Mouse (Mus musculus) neutrophil, adult 5-6 weeks (primary cell): ENCODE measurements at regions not wholly inside any gene's neighbourhood (a gene's known extent, or its start where the extent isn't known, plus 50 kb on each side); places are given as distances from the start of the nearest gene placed in this dataset.
A peak's percentile ranks its signal among the peaks of the same experiment; 100 is the strongest.
"Not testable (repeated sequence)": the region's sequence is repeated elsewhere in the genome, so short reads cannot be mapped to it uniquely, and the experiment has no call there.

Experiments used
- ATAC-seq: fragments of 151-379, 151-347 bp; 2 replicates; pipeline ENCODE4 v1.8.0; 2017; ENCODE audit warnings: mild to moderate bottlenecking, moderate TSS enrichment; ENCODE audit not compliant: insufficient number of reproducible peaks, poor library complexity, low FRiP score, severe bottlenecking; ENCODE audit errors: extremely low read depth

- ATAC-seq = not testable (repeated sequence)
Measured at GRCm38 (mm10) chr5:76081379-76081778, 58.7 kb upstream of the Srd5a3 start.

DNA sequence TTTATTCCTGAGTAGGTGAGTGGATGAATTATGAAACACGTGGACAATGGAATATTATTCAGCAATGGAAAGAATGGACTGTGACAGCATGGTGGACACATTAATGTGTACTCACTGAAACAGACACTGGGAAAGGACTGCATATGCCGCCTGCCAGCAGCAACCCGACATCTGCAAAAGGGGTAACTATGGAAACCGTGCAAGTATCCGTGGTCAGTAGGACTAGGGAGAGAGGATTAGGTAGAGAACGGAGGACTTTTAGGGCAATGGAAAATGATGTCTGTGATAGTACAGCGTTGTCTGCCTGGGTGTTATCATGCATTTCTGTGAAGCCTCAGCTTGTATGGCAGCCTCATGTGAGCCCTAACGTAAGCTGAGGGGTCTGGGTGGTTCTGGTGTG lies 59.6 kb upstream of the Srd5a3 start:
- no peak for ATAC-seq

DNA sequence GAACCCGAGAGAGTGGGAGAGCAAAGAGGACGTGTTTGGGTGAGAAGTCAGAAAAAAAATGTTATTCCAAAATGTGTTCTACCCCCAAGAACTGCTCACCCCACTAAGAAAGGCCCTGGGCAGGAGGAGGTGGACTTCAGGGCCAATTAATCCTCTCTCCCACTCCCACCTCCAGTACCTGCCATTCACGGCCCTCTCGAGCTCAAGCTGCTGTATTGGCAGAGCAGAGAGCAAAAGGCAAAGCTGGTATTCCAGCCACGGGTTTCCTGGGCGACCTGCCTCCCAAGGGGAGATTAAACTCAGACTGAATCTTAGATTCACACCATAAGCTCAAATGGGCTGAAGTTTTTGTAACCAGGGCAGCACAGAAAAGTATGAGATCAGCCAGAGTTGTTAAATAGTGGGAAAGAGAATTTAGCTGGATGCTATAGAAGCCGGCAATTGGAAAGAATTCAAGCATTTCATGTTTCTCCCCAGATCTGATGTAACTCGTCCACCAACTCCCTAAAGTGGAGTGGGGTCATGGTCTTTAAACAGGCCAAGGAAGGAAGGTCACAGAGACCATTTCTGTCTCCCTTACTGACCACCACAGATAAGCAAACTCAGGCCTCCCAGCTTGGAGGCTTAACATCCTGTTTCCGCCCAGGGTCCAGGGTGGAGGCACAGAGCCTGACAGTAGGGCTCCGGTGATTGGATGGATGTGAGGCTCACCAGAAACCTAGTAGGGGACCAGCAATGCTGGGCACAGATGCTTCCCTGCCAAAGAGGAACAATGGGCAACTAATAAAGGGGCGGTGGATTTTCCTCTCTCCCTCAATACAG lies 60.7 kb upstream of the Srd5a3 start:
- no peak for ATAC-seq

DNA sequence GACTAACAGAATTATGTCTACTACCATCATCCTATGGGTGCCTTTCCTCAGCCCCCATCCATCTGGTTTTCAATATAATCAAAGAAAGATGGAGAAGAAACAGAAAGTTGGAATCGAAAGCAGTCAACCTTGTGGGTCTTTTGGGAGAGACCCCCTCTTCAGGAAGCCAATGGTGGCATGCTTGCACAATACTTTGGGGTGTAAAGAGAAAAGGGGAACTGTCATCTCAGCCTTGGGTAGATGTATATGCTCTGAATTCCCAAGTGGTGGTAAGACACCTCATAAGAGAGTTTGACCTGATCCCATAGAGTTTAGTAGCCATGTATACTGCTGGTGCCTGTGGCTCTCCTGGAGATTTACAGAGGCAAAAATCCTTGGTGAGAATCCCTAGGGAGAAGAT lies 61.6 kb upstream of the Srd5a3 start:
- ATAC-seq = no peak

DNA sequence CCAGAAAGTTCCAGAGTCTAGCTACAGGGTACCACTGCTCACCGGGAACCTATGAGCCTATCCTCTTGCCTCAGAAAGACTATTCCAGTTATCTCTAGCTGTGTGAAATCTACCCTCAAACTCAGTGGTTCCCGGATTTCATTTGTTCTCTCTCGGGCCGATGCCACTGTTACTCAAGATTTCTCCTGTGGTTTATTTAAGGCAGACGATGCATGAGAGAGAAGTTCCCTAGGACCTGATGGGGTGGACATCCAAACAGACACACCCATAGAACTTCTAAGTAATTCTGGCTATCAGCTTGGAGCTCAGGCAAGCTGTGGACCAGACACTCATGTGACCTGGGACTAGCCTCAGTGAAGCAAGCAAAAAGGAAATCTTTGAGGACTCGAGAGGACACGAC lies 63.8 kb upstream of the Srd5a3 start:
- no peak for ATAC-seq

GRCm38 (mm10) chr5:76075401-76075800 lies 64.7 kb upstream of the Srd5a3 start:
- no peak for ATAC-seq

GRCm38 (mm10) chr5:76067881-76068280 lies 72.2 kb upstream of the Srd5a3 start:
- ATAC-seq = no peak

- ATAC-seq = no peak
Measured at GRCm38 (mm10) chr5:76067231-76067630, 72.8 kb upstream of the Srd5a3 start.

GRCm38 (mm10) chr5:76065789-76066188 lies 74.3 kb upstream of the Srd5a3 start:
- no peak for ATAC-seq

DNA sequence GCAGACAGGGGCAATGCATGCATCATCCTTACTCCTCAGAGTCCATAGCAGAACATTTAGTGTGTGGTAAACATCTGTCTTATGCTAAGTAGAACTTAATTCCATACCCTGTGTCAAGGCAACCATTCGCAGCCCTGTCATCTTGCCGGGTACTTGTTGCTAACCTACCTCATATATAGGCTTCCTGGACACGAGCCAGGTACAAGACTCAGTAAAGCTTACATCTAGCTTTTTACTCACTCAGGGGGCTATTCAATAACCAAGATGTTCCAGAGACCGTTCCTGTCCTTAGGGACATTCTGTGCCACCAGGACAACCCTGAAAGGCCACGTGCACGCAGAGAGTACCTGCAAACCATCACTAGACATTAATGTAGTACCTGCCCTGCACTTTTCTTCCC lies 74.8 kb upstream of the Srd5a3 start:
- ATAC-seq = no peak

GRCm38 (mm10) chr5:76064686-76065085 lies 75.4 kb upstream of the Srd5a3 start:
- ATAC-seq = no peak

GRCm38 (mm10) chr5:76063473-76063872 lies 76.6 kb upstream of the Srd5a3 start:
- no peak for ATAC-seq

DNA sequence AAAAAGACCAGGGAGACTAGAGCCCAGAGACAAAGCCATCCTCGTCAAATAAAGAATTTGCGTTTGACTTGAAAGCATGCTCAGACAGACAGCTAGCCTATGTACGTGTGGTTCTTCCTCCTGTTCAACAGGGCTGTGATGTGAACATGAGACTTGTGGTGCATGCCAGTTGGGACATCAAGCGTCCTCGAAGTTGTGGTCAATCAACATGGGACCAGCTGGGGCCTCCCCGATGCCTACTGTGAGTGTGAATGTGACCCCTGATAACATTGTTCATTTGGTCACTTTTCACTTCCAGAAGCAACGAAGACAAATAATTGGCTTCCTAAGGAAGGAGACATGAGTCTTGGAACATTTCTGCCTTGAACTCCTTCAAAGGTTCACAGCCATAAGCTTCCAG lies 79.8 kb upstream of the Kdr start:
- ATAC-seq = no peak

- ATAC-seq = no peak
Measured at GRCm38 (mm10) chr5:76055849-76056248, 77.6 kb upstream of the Kdr start.

DNA sequence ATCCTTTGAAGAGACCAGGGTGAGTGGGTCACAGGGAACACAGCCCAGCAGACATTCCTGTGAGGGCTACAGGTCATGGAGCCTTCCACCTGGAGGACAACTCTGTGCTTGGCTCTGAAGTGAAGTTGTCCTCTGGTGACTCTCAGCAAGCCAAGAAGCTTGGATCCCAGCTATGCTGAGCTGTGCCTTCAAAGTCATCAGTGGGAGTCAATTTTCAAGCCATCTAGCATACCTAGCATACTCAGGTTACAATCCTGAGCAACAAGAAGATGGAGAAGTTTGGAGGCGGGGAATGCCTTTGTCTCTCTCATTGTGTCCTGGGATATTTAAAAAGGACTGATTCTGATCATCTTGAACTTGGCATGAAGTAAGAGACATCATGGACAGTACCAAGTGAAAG lies 74.5 kb upstream of the Kdr start:
- no peak for ATAC-seq

DNA sequence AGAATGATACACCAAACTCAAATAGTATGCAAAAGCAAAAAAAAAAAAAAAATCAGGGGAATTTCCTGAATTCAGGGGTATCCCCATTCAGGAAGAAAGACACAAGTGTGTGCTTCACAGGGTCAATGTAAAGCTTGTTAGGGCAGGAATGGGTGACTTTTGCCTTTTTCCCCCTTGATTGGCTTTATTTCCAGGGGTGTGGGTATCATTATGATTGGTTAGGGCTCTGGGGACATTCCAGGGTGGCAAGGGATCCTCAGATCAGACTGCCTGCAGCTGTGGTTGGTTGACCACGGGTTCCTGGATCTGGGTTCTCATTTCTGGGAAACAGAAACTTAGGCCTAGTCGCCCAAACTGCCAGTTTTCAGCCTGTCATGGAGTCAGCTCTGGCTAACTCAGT lies 73.4 kb upstream of the Kdr start:
- no peak for ATAC-seq

- ATAC-seq = peak; percentile 76
Measured at GRCm38 (mm10) chr5:76048103-76048874, 70.0 kb upstream of the Kdr start.

- no peak for ATAC-seq
Measured at GRCm38 (mm10) chr5:76043521-76044510, 65.6 kb upstream of the Kdr start.

- no peak for ATAC-seq
Measured at GRCm38 (mm10) chr5:76040454-76041203, 62.4 kb upstream of the Kdr start.
